ENCODE assay signal across 8 mouse cellular contexts in the genomic region with DNA sequence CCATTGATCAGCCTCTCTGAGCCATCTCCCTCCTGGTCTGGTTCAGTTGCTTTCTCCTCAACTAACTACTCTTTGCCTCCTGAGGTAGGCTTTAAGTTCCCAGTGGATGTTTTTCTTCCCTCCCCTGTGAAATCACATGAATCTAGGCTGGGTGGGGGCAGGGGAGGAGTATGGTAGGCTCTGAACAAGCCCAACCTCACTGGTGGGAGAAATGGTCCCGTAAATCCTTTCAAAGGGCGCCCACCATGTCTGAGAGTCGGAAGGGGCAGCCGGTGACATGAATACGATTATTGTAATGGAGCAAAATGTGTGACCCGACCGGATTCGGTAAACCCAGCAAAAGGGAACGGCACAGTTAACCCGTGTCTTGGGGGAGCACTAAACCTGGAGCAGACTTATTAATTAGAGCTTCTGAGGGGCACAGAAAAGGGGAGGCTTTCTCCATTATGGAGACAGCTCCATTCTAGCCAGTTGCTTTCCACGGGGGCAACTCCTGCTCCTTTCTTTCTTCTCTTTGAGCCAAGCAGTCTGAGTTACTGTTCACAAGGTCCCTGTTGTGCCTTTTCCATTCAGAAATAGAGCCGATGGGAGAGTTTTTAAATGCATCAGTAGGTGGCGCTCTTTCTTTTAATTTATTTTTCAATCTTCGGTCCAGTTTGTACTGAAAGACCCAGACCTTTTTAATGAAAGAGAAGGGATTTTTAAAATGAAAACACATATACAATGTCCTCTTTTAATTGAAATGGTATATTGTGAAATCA.
A peak's percentile ranks its signal among the peaks of the same experiment; 100 is the strongest.
DNase-seq lines count a peak whose midpoint lies in the region; ATAC-seq and TF ChIP-seq lines count a peak whose summit lies in the region.

No protein-coding gene starts in this region.

- no peaks in the 10 kb centered on the region for H3K9me3 ChIP-seq in liver, postnatal 0 days (ENCODE audit: low read length)
- H3K9me3 ChIP-seq in liver, embryonic 12.5 days (replicated peaks): no peaks in the 10 kb centered on the region
- H3K9me3 ChIP-seq in embryonic facial prominence, embryonic 11.5 days (replicated peaks; ENCODE audit: control insufficient read depth, low read length): no peaks in the 10 kb centered on the region
- H3K9me3 ChIP-seq in hindbrain, embryonic 11.5 days (ENCODE audit: control insufficient read depth, low read length): no peaks in the 10 kb centered on the region
- H3K9me3 ChIP-seq in midbrain, postnatal 0 days (ENCODE audit: low read length): no peaks in the 10 kb centered on the region

- TF ChIP-seq CTCF in liver, postnatal 0 days (IDR thresholded peaks at IDR 0.05; ENCODE audit: low read depth): peak; percentile 51
- peak; percentile 73 for TF ChIP-seq CTCF in midbrain, postnatal 0 days (IDR thresholded peaks at IDR 0.05)

- no peak overlapping the region for H3K9ac ChIP-seq in liver, postnatal 0 days (replicated peaks)
- no peak overlapping the region for H3K9ac ChIP-seq in liver, embryonic 12.5 days
- no peak overlapping the region for H3K9ac ChIP-seq in embryonic facial prominence, embryonic 11.5 days (replicated peaks; ENCODE audit: low read length)
- no peak overlapping the region for H3K9ac ChIP-seq in hindbrain, embryonic 11.5 days (ENCODE audit: low read depth, low read length)
- no peak overlapping the region for H3K9ac ChIP-seq in midbrain, postnatal 0 days (replicated peaks; ENCODE audit: low read length, poor library complexity, severe bottlenecking)

- no peak overlapping the region for H3K4me2 ChIP-seq in liver, postnatal 0 days (ENCODE audit: low read depth, low read length)
- H3K4me2 ChIP-seq in liver, embryonic 12.5 days: no peak overlapping the region
- no peak overlapping the region for H3K4me2 ChIP-seq in embryonic facial prominence, embryonic 11.5 days (ENCODE audit: low read depth, low read length)
- no peak overlapping the region for H3K4me2 ChIP-seq in hindbrain, embryonic 11.5 days (replicated peaks; ENCODE audit: low read depth, low read length)
- H3K4me2 ChIP-seq in midbrain, postnatal 0 days (ENCODE audit: low read depth, low read length, poor library complexity, severe bottlenecking): peak overlapping the region; percentile 29; the same call in 1 of the 2 replicates

- H3K27me3 ChIP-seq in liver, postnatal 0 days (ENCODE audit: insufficient read depth, low read length): no peaks in the 10 kb centered on the region
- no peaks in the 10 kb centered on the region for H3K27me3 ChIP-seq in liver, embryonic 12.5 days (replicated peaks)
- no peaks in the 10 kb centered on the region for H3K27me3 ChIP-seq in embryonic facial prominence, embryonic 11.5 days (ENCODE audit: control insufficient read depth, insufficient read depth, low read length)
- H3K27me3 ChIP-seq in hindbrain, embryonic 11.5 days (ENCODE audit: control insufficient read depth, insufficient read depth, low read length): no peaks in the 10 kb centered on the region
- no peaks in the 10 kb centered on the region; the same call in 1 of the 2 replicates for H3K27me3 ChIP-seq in midbrain, postnatal 0 days (ENCODE audit: insufficient read depth, low read length)

- H3K36me3 ChIP-seq in liver, postnatal 0 days (replicated peaks; ENCODE audit: insufficient read depth, low read length): no peaks in the 10 kb centered on the region
- H3K36me3 ChIP-seq in liver, embryonic 12.5 days: no peaks in the 10 kb centered on the region
- H3K36me3 ChIP-seq in embryonic facial prominence, embryonic 11.5 days (replicated peaks; ENCODE audit: control insufficient read depth, insufficient read depth, low read depth, low read length): no peaks in the 10 kb centered on the region
- H3K36me3 ChIP-seq in hindbrain, embryonic 11.5 days (ENCODE audit: control insufficient read depth, insufficient read depth, low read length): no peaks in the 10 kb centered on the region
- no peaks in the 10 kb centered on the region for H3K36me3 ChIP-seq in midbrain, postnatal 0 days (ENCODE audit: insufficient read depth, low read length)

- no peak for ATAC-seq in liver, postnatal 0 days
- no peak for ATAC-seq in liver, embryonic 12.5 days
- ATAC-seq in embryonic facial prominence, embryonic 11.5 days (replicated peaks; ENCODE audit: insufficient number of reproducible peaks, low FRiP score, low TSS enrichment, low read depth): peak; percentile 59; the same call in 1 of the 2 replicates
- peak; percentile 19; the same call in 1 of the 2 replicates for ATAC-seq in hindbrain, embryonic 11.5 days (ENCODE audit: low FRiP score)
- peak; percentile 63 for ATAC-seq in midbrain, postnatal 0 days (ENCODE audit: low FRiP score)

- no peak overlapping the region for H3K4me3 ChIP-seq in liver, postnatal 0 days (ENCODE audit: low read depth, low read length)
- no peak overlapping the region for H3K4me3 ChIP-seq in liver, embryonic 12.5 days
- no peak overlapping the region for H3K4me3 ChIP-seq in embryonic facial prominence, embryonic 11.5 days (ENCODE audit: low read depth, low read length)
- no peak overlapping the region for H3K4me3 ChIP-seq in hindbrain, embryonic 11.5 days (ENCODE audit: low read depth, low read length)
- H3K4me3 ChIP-seq in midbrain, postnatal 0 days (ENCODE audit: low read depth, low read length): peak overlapping the region; percentile 12; the same call in 1 of the 2 replicates

- DNase-seq in liver, postnatal 0 days: no peak
- DNase-seq in embryonic facial prominence, embryonic 11.5 days (ENCODE audit: low spot score): peak; percentile 82
- peak; percentile 76 for DNase-seq in hindbrain, embryonic 11.5 days (ENCODE audit: low spot score)
- DNase-seq in layer of hippocampus, postnatal 10 days (ENCODE audit: low spot score in 2 of 2): peak; percentile 28 to 42
- DNase-seq in midbrain, postnatal 0 days (ENCODE audit: low spot score): peak; percentile 86
- no peak for DNase-seq in spleen, postnatal 10 days (ENCODE audit: low spot score in 2 of 2)
- no peak for DNase-seq in natural killer cell, adult 2 months (ENCODE audit: low spot score in 2 of 2)

- no peaks in the 10 kb centered on the region for H3K4me1 ChIP-seq in liver, postnatal 0 days (ENCODE audit: insufficient read depth)
- no peaks in the 10 kb centered on the region for H3K4me1 ChIP-seq in liver, embryonic 12.5 days
- no peaks in the 10 kb centered on the region for H3K4me1 ChIP-seq in embryonic facial prominence, embryonic 11.5 days (ENCODE audit: control insufficient read depth, insufficient read depth, low read length)
- H3K4me1 ChIP-seq in hindbrain, embryonic 11.5 days (replicated peaks; ENCODE audit: control insufficient read depth, insufficient read depth, low read length): no peaks in the 10 kb centered on the region
- no peaks in the 10 kb centered on the region for H3K4me1 ChIP-seq in midbrain, postnatal 0 days (ENCODE audit: insufficient read depth, low read length)

- WGBS in liver, postnatal 0 days (ENCODE audit: insufficient replicate concordance): 48% methylated on average over 14 of the region's 14 CpGs
- WGBS in liver, embryonic 12.5 days (ENCODE audit: insufficient replicate concordance): 50% methylated on average over 14 of the region's 14 CpGs
- 50% methylated on average over 14 of the region's 14 CpGs for WGBS in embryonic facial prominence, embryonic 11.5 days
- 52% methylated on average over 14 of the region's 14 CpGs for WGBS in hindbrain, embryonic 11.5 days
- WGBS in midbrain, postnatal 0 days: 39% methylated on average over 14 of the region's 14 CpGs

- no peak for TF ChIP-seq EP300 in liver, postnatal 0 days (IDR thresholded peaks at IDR 0.05; ENCODE audit: low read depth)

- H3K27ac ChIP-seq in liver, postnatal 0 days (ENCODE audit: low read depth): no peak overlapping the region
- H3K27ac ChIP-seq in liver, embryonic 12.5 days: no peak overlapping the region
- no peak overlapping the region for H3K27ac ChIP-seq in embryonic facial prominence, embryonic 11.5 days (replicated peaks; ENCODE audit: low read depth, low read length)
- no peak overlapping the region for H3K27ac ChIP-seq in hindbrain, embryonic 11.5 days (ENCODE audit: low read depth, low read length)
- H3K27ac ChIP-seq in midbrain, postnatal 0 days (ENCODE audit: low read depth, low read length): no peak overlapping the region

Comparison
In these comparisons a context has a peak if more than half of its experiments do, and no peak if none do; other contexts are left out.
1. ATAC-seq: peak in embryonic facial prominence, embryonic 11.5 days (single experiment), hindbrain, embryonic 11.5 days (single experiment) and midbrain, postnatal 0 days (single experiment); none in liver, postnatal 0 days (single experiment) and liver, embryonic 12.5 days (single experiment).
2. DNase-seq: peak in embryonic facial prominence, embryonic 11.5 days (single experiment), hindbrain, embryonic 11.5 days (single experiment), layer of hippocampus, postnatal 10 days (2 of 2) and midbrain, postnatal 0 days (single experiment); none in liver, postnatal 0 days (single experiment), spleen, postnatal 10 days (0 of 2) and natural killer cell, adult 2 months (0 of 2).